Mouse (Mus musculus): ENCODE measurements around the gene Myo6. TPM values are rescaled to one million over a fixed set of nuclear protein-coding genes. Genes with fewer than 3 reads are reported as not detected.

Myo6 gene
- polyA plus RNA-seq, 1 experiment, result 6.0 TPM

DNA sequence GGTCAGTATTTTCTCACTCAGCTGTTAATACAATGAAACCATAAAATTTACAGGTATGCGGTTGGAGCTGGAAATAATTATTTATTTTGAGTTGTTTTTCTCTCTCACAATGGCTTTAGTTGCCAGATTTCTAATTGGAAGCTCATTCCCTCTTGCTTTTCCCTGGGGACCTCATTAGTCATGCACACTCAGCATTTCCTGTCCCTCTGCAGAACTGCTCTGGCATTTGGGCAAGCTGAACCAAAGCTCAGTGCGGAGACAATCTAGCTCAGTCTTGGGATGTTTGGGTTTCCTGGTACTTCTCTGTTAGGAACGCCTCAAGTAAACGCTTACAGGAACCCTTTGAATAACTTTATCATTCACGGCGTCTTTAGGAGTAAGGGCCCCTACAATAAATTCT, 76.9 kb downstream of the Myo6 start:
- H3K4me1 ChIP-seq (replicated peaks; ENCODE audit: control insufficient read depth, insufficient read depth, low read length), result no peaks in the 10 kb centered on the region
- TF ChIP-seq CTCF (IDR thresholded peaks at IDR 0.05; ENCODE audit: borderline replicate concordance, control insufficient read depth, extremely low read depth, insufficient read depth, low read length, poor library complexity), result no peak
- no peak for TF ChIP-seq POLR2A (IDR thresholded peaks at IDR 0.05; ENCODE audit: control insufficient read depth, extremely low read depth, insufficient read depth, low read length, poor library complexity)
- H3K36me3 ChIP-seq (ENCODE audit: control insufficient read depth, insufficient read depth, low read length), result no peaks in the 10 kb centered on the region
- 93% methylated on average over 6 of the region's 6 CpGs for WGBS
- H3K4me3 ChIP-seq (ENCODE audit: control insufficient read depth, insufficient read depth, low read length), result no peak overlapping the region
- no peak overlapping the region for H3K27ac ChIP-seq (ENCODE audit: control insufficient read depth, insufficient read depth, low read length)
- no peaks in the 10 kb centered on the region for H3K27me3 ChIP-seq (ENCODE audit: control insufficient read depth, insufficient read depth, low read length)
- DNase-seq, result no peak

DNA sequence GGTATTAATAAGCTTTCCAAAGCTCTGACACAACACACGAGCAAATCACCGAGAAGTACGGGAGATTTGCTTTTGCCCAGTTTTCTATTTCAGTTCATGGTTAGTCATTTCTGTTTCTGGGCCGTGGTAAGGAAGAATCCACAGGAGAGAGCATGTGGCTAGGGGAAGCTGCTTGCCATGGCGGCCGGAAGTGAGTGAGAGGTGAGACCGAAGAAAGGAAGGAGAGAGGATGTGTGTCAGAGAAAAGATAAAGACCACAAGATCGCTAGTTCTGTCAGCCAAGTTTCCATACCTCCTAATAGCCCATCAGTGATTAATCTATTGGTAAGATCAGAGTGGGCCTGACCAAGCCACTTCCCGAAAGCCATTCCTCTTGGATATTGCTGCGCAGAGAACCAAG, 87.3 kb downstream of the Myo6 start:
- WGBS, result 29% methylated on average over 10 of the region's 10 CpGs
- H3K27me3 ChIP-seq (ENCODE audit: control insufficient read depth, insufficient read depth, low read length), result no peaks in the 10 kb centered on the region

DNA sequence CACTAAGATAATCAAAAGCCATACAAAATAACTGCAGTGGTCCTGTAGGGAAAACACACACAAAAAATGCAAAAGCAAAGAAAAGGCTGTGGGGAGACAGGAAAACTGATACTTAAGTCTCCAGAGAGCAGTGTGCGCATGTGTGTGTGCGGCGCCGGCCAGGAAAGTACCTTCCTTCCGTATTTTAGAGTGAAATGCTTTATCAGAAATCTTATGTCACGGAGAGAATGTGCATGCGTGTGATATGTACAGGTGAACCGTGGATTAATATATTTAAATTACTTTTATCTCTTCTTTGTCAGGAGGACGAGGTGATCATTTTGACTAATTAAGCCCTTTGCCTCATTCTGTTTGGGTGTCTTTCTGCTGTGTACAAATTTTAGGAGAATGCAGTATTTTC, 88.4 kb downstream of the Myo6 start:
- Histone ChIP-seq H3K27ac (ENCODE audit: control insufficient read depth, insufficient read depth, low read length) (no peak overlapping the region), H3K27me3 (ENCODE audit: control insufficient read depth, insufficient read depth, low read length) (no peaks in the 10 kb centered on the region), H3K4me3 (ENCODE audit: control insufficient read depth, insufficient read depth, low read length) (no peak overlapping the region), H3K4me1 (replicated peaks; ENCODE audit: control insufficient read depth, insufficient read depth, low read length) (0 out of 2 replicates have a peak, but pooled peaks cover 4% of the 10 kb centered on the region), H3K36me3 (ENCODE audit: control insufficient read depth, insufficient read depth, low read length) (no peaks in the 10 kb centered on the region)
- TF ChIP-seq POLR2A (IDR thresholded peaks at IDR 0.05; ENCODE audit: control insufficient read depth, extremely low read depth, insufficient read depth, low read length, poor library complexity), result no peak
- TF ChIP-seq CTCF (IDR thresholded peaks at IDR 0.05; ENCODE audit: borderline replicate concordance, control insufficient read depth, extremely low read depth, insufficient read depth, low read length, poor library complexity), result no peak
- WGBS, result 53% methylated on average over 9 of the region's 9 CpGs
- DNase-seq, result no peak

More for the DNA sequence above, 87.3 kb downstream of the Myo6 start:
- Histone ChIP-seq H3K4me1 (replicated peaks; ENCODE audit: control insufficient read depth, insufficient read depth, low read length) (0 out of 2 replicates have a peak, but pooled peaks cover 4% of the 10 kb centered on the region), H3K27ac (ENCODE audit: control insufficient read depth, insufficient read depth, low read length) (no peak overlapping the region), H3K4me3 (ENCODE audit: control insufficient read depth, insufficient read depth, low read length) (no peak overlapping the region), H3K36me3 (ENCODE audit: control insufficient read depth, insufficient read depth, low read length) (no peaks in the 10 kb centered on the region)
- no peak for DNase-seq
- TF ChIP-seq POLR2A (IDR thresholded peaks at IDR 0.05; ENCODE audit: control insufficient read depth, extremely low read depth, insufficient read depth, low read length, poor library complexity), result no peak

DNA sequence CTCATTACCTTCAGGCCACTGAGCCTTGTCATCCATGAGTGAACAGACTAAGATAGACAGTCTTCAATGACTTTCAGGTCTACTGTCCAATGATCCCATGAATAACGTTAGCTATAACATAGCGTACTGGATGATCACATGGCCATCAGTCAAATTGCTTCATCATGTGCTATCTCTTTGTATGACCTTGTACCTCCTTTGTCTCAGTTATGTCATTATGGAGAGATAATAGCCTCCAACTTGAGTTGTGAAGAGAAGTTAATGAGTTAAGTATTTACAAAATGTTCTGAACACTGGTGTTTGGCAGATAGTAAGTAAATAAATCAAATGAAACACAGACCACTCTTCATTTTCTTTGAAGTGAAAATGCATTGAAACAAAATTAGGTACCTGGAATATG, 91.7 kb downstream of the Myo6 start:
- H3K27ac ChIP-seq (ENCODE audit: control insufficient read depth, insufficient read depth, low read length), result no peak overlapping the region
- WGBS, result 97% methylated on average over 2 of the region's 2 CpGs
- no peak for DNase-seq
- no peak for TF ChIP-seq CTCF (IDR thresholded peaks at IDR 0.05; ENCODE audit: borderline replicate concordance, control insufficient read depth, extremely low read depth, insufficient read depth, low read length, poor library complexity)
- TF ChIP-seq POLR2A (IDR thresholded peaks at IDR 0.05; ENCODE audit: control insufficient read depth, extremely low read depth, insufficient read depth, low read length, poor library complexity), result no peak
- H3K4me1 ChIP-seq (replicated peaks; ENCODE audit: control insufficient read depth, insufficient read depth, low read length), result peaks cover 6% of the 10 kb centered on the region; the same call in 1 of the 2 replicates
- no peak overlapping the region for H3K4me3 ChIP-seq (ENCODE audit: control insufficient read depth, insufficient read depth, low read length)
- no peaks in the 10 kb centered on the region for H3K27me3 ChIP-seq (ENCODE audit: control insufficient read depth, insufficient read depth, low read length)
- H3K36me3 ChIP-seq (ENCODE audit: control insufficient read depth, insufficient read depth, low read length), result no peaks in the 10 kb centered on the region

DNA sequence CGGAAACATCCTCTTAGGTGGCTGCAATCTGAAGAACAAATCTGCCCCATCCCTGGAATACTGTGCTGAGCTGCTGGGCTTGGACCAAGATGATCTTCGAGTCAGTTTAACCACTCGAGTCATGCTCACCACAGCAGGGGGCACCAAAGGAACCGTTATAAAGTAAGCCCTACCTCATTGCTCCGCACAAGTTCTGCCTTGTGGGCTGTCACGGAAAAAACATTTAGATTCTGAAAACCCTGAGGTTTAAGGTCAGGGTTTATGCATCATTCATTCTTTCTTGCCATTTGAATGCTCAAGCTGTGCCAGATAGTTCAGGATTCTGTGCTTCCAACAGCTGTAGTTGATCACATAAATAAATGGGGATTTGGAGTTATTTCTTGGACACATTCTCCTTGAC, 93.6 kb downstream of the Myo6 start:
- H3K27me3 ChIP-seq (ENCODE audit: control insufficient read depth, insufficient read depth, low read length), result no peaks in the 10 kb centered on the region
- H3K4me1 ChIP-seq (replicated peaks; ENCODE audit: control insufficient read depth, insufficient read depth, low read length), result peaks cover 2% of the 10 kb centered on the region; the same call in 1 of the 2 replicates

DNA sequence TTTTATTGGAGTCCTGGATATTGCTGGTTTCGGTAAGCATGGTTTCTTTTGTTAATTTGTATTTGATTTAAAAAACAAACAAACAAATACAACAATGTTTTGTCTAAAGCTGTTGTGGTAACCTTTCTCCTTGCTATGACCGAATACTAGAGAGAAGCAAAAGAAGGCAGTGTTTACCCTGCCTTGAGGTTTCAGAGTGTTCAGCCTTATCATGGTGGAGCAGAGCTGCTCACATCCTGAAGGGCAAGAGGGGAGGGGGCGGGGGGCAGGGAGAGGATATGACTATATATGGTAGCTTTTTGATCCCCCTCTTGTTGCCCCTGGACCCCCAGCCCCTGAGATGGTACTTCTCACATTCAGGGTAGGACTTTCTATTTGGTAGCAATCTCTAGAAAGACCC, 96.1 kb downstream of the Myo6 start:
- DNase-seq, result no peak
- H3K4me3 ChIP-seq (ENCODE audit: control insufficient read depth, insufficient read depth, low read length), result no peak overlapping the region
- peaks cover 2% of the 10 kb centered on the region; the same call in 1 of the 2 replicates for H3K4me1 ChIP-seq (replicated peaks; ENCODE audit: control insufficient read depth, insufficient read depth, low read length)
- no peak for TF ChIP-seq CTCF (IDR thresholded peaks at IDR 0.05; ENCODE audit: borderline replicate concordance, control insufficient read depth, extremely low read depth, insufficient read depth, low read length, poor library complexity)
- no peak for TF ChIP-seq POLR2A (IDR thresholded peaks at IDR 0.05; ENCODE audit: control insufficient read depth, extremely low read depth, insufficient read depth, low read length, poor library complexity)
- WGBS, result 60% methylated on average over 3 of the region's 3 CpGs
- no peak overlapping the region for H3K27ac ChIP-seq (ENCODE audit: control insufficient read depth, insufficient read depth, low read length)
- no peaks in the 10 kb centered on the region for H3K36me3 ChIP-seq (ENCODE audit: control insufficient read depth, insufficient read depth, low read length)
- H3K27me3 ChIP-seq (ENCODE audit: control insufficient read depth, insufficient read depth, low read length), result no peaks in the 10 kb centered on the region

More for the DNA sequence above, 93.6 kb downstream of the Myo6 start:
- Histone ChIP-seq H3K36me3 (ENCODE audit: control insufficient read depth, insufficient read depth, low read length) (no peaks in the 10 kb centered on the region), H3K27ac (ENCODE audit: control insufficient read depth, insufficient read depth, low read length) (no peak overlapping the region), H3K4me3 (ENCODE audit: control insufficient read depth, insufficient read depth, low read length) (no peak overlapping the region)
- 19% methylated on average over 6 of the region's 6 CpGs for WGBS
- DNase-seq, result peak; percentile 63
- TF ChIP-seq CTCF (IDR thresholded peaks at IDR 0.05; ENCODE audit: borderline replicate concordance, control insufficient read depth, extremely low read depth, insufficient read depth, low read length, poor library complexity) (no peak), POLR2A (IDR thresholded peaks at IDR 0.05; ENCODE audit: control insufficient read depth, extremely low read depth, insufficient read depth, low read length, poor library complexity) (no peak)

DNA sequence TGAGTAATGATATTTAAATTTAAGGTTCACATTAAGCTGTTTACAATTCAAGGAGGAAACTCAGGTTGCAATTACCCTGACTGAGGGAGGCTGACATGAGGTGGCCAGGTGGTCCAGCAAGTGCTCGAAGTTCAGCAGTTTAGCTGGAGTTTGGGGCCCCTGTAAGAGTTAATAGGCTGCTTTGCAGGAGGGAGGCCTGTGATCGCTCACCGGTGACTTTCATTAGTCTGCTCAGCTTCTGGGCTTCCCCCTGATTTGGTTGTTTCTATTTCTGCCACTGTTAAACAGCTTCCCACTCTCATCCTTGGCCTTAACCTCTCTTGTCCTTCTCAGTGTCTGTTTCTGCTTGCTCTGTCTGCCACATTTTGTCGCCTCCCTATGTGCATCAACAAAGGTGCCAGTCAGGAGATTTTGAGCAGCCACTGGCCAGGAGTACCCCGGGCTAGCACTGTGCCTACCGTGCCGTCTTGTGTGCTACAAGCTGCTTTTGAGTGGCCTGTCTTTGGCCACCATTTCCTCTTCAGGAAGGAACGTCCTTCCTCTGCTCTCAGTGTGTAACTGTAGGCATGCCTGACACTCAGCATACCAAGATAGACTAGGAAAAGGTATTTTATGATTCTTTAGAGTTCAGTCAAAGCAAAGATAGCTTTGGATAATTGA, 97.7 kb downstream of the Myo6 start:
- no peak for TF ChIP-seq CTCF (IDR thresholded peaks at IDR 0.05; ENCODE audit: borderline replicate concordance, control insufficient read depth, extremely low read depth, insufficient read depth, low read length, poor library complexity)
- TF ChIP-seq POLR2A (IDR thresholded peaks at IDR 0.05; ENCODE audit: control insufficient read depth, extremely low read depth, insufficient read depth, low read length, poor library complexity), result no peak
- DNase-seq, result no peak
- Histone ChIP-seq H3K4me3 (ENCODE audit: control insufficient read depth, insufficient read depth, low read length) (no peak overlapping the region), H3K27ac (ENCODE audit: control insufficient read depth, insufficient read depth, low read length) (no peak overlapping the region), H3K36me3 (ENCODE audit: control insufficient read depth, insufficient read depth, low read length) (no peaks in the 10 kb centered on the region), H3K4me1 (replicated peaks; ENCODE audit: control insufficient read depth, insufficient read depth, low read length) (peaks cover 4% of the 10 kb centered on the region; the same call in 1 of the 2 replicates), H3K27me3 (ENCODE audit: control insufficient read depth, insufficient read depth, low read length) (no peaks in the 10 kb centered on the region)
- 34% methylated on average over 8 of the region's 8 CpGs for WGBS
